Mouse (Mus musculus): ENCODE results near the gene Gm4491.
A peak's percentile ranks its signal among the peaks of the same experiment; 100 is the strongest.

Gm4491 gene

GRCm38 (mm10) chr14:57115823-57116544, at the start of gene Gm4491:
Gene Gm4491 (minus strand): TSS chr14:57115883.
- no peak for DNase-seq (ENCODE audit: low read depth, low spot score)
- no peaks in the 10 kb centered on the region for H3K36me3 ChIP-seq (ENCODE audit: control insufficient read depth, insufficient read depth, low read length, poor library complexity, severe bottlenecking)
- no peaks in the 10 kb centered on the region for H3K27me3 ChIP-seq (ENCODE audit: control insufficient read depth, insufficient read depth, low read length, poor library complexity, severe bottlenecking)

GRCm38 (mm10) chr14:57161833-57162232, 46.1 kb upstream of the Gm4491 start:
- DNase-seq (ENCODE audit: low read depth, low spot score), result no peak
- no peaks in the 10 kb centered on the region for H3K27me3 ChIP-seq (ENCODE audit: control insufficient read depth, insufficient read depth, low read length, poor library complexity, severe bottlenecking)
- no peaks in the 10 kb centered on the region for H3K36me3 ChIP-seq (ENCODE audit: control insufficient read depth, insufficient read depth, low read length, poor library complexity, severe bottlenecking)

GRCm38 (mm10) chr14:57161201-57161600, 45.5 kb upstream of the Gm4491 start:
- Histone ChIP-seq H3K36me3 (ENCODE audit: control insufficient read depth, insufficient read depth, low read length, poor library complexity, severe bottlenecking) (no peaks in the 10 kb centered on the region), H3K27me3 (ENCODE audit: control insufficient read depth, insufficient read depth, low read length, poor library complexity, severe bottlenecking) (no peaks in the 10 kb centered on the region)
- DNase-seq (ENCODE audit: low read depth, low spot score), result no peak

GRCm38 (mm10) chr14:57154916-57155315, 39.2 kb upstream of the Gm4491 start:
- DNase-seq (ENCODE audit: low read depth, low spot score), result no peak
- no peaks in the 10 kb centered on the region for H3K27me3 ChIP-seq (ENCODE audit: control insufficient read depth, insufficient read depth, low read length, poor library complexity, severe bottlenecking)
- no peaks in the 10 kb centered on the region for H3K36me3 ChIP-seq (ENCODE audit: control insufficient read depth, insufficient read depth, low read length, poor library complexity, severe bottlenecking)

GRCm38 (mm10) chr14:57145741-57146140, 30.1 kb upstream of the Gm4491 start:
- no peaks in the 10 kb centered on the region for H3K27me3 ChIP-seq (ENCODE audit: control insufficient read depth, insufficient read depth, low read length, poor library complexity, severe bottlenecking)
- no peaks in the 10 kb centered on the region for H3K36me3 ChIP-seq (ENCODE audit: control insufficient read depth, insufficient read depth, low read length, poor library complexity, severe bottlenecking)
- DNase-seq (ENCODE audit: low read depth, low spot score), result no peak

- no peak for DNase-seq (ENCODE audit: low read depth, low spot score)
- Histone ChIP-seq H3K27me3 (ENCODE audit: control insufficient read depth, insufficient read depth, low read length, poor library complexity, severe bottlenecking) (no peaks in the 10 kb centered on the region), H3K36me3 (ENCODE audit: control insufficient read depth, insufficient read depth, low read length, poor library complexity, severe bottlenecking) (no peaks in the 10 kb centered on the region)
Measured at GRCm38 (mm10) chr14:57135265-57135664, 19.6 kb upstream of the Gm4491 start.

DNA sequence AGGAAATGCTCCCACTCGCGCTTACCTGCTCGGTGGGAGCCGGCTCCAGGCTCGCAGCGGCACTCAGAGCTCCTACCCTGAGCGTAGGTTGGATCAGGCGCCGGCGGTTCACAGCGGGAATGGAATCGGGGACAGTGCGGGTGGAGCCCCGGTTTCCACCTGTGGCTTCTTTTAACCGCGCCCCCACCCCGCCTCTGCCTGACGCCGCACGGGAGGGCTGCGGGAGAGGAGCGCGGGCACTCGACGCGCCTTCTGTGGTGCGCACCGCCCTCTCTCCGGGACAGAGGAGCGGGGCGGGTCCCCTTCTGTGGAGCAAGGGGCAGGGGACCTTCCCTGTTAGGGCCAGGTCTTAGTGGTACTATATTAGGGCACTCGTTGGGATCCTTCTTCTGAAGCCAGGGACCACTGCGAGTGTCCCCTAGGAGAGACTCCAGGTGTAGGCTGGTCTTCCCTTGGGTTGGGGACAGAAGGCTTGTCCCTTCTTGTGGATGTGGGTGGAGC, 17.5 kb upstream of the Gm4491 start, which contains the start of gene Gjb6:
TSS of gene Gjb6 (minus strand) at position 451 of the 501 bp plus-strand sequence.
- H3K36me3 ChIP-seq (ENCODE audit: control insufficient read depth, insufficient read depth, low read length, poor library complexity, severe bottlenecking), result no peaks in the 10 kb centered on the region
- H3K27me3 ChIP-seq (ENCODE audit: control insufficient read depth, insufficient read depth, low read length, poor library complexity, severe bottlenecking), result no peaks in the 10 kb centered on the region
- no peak for DNase-seq (ENCODE audit: low read depth, low spot score)

- DNase-seq (ENCODE audit: low read depth, low spot score), result no peak
- Histone ChIP-seq H3K27me3 (ENCODE audit: control insufficient read depth, insufficient read depth, low read length, poor library complexity, severe bottlenecking) (no peaks in the 10 kb centered on the region), H3K36me3 (ENCODE audit: control insufficient read depth, insufficient read depth, low read length, poor library complexity, severe bottlenecking) (no peaks in the 10 kb centered on the region)
Measured at GRCm38 (mm10) chr14:57127383-57127782, 11.7 kb upstream of the Gm4491 start.

- DNase-seq (ENCODE audit: low read depth, low spot score), result no peak
- no peaks in the 10 kb centered on the region for H3K36me3 ChIP-seq (ENCODE audit: control insufficient read depth, insufficient read depth, low read length, poor library complexity, severe bottlenecking)
- H3K27me3 ChIP-seq (ENCODE audit: control insufficient read depth, insufficient read depth, low read length, poor library complexity, severe bottlenecking), result no peaks in the 10 kb centered on the region
Measured at GRCm38 (mm10) chr14:57122295-57122694, 6.6 kb upstream of the Gm4491 start.

GRCm38 (mm10) chr14:57109194-57109593, 6.5 kb downstream of the Gm4491 start:
- DNase-seq (ENCODE audit: low read depth, low spot score), result peak; percentile 61

DNA sequence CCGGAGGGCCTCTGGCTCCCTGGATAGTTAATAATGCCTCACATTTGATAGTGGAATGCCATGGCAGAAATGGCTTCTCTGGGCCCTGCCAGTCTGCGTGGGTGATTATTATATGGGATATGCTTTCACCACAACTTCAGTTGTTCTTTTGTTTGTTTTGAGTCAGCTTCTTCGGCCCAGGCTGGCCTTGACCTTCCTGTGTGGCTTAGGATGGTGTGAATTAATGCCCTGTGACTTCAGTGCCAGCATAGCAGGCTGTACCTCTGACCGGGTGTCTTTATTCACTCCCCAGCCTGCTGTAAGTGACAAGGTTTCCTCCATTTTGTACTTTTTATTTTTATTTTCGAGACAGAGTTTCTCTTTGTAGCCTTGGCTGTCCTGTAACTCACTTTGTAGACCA, 7.8 kb downstream of the Gm4491 start:
- no peak for DNase-seq (ENCODE audit: low read depth, low spot score)
- H3K36me3 ChIP-seq (ENCODE audit: control insufficient read depth, insufficient read depth, low read length, poor library complexity, severe bottlenecking), result no peaks in the 10 kb centered on the region
- no peaks in the 10 kb centered on the region for H3K27me3 ChIP-seq (ENCODE audit: control insufficient read depth, insufficient read depth, low read length, poor library complexity, severe bottlenecking)

More at GRCm38 (mm10) chr14:57109194-57109593, 6.5 kb downstream of the Gm4491 start:
- no peaks in the 10 kb centered on the region for H3K36me3 ChIP-seq (ENCODE audit: control insufficient read depth, insufficient read depth, low read length, poor library complexity, severe bottlenecking)
- no peaks in the 10 kb centered on the region for H3K27me3 ChIP-seq (ENCODE audit: control insufficient read depth, insufficient read depth, low read length, poor library complexity, severe bottlenecking)

- H3K27me3 ChIP-seq (ENCODE audit: control insufficient read depth, insufficient read depth, low read length, poor library complexity, severe bottlenecking), result no peaks in the 10 kb centered on the region
- DNase-seq (ENCODE audit: low read depth, low spot score), result no peak
- no peaks in the 10 kb centered on the region for H3K36me3 ChIP-seq (ENCODE audit: control insufficient read depth, insufficient read depth, low read length, poor library complexity, severe bottlenecking)
Measured at GRCm38 (mm10) chr14:57107091-57107490, 8.6 kb downstream of the Gm4491 start.

GRCm38 (mm10) chr14:57105721-57106120, 10.0 kb downstream of the Gm4491 start:
- no peak for DNase-seq (ENCODE audit: low read depth, low spot score)
- H3K36me3 ChIP-seq (ENCODE audit: control insufficient read depth, insufficient read depth, low read length, poor library complexity, severe bottlenecking), result no peaks in the 10 kb centered on the region
- no peaks in the 10 kb centered on the region for H3K27me3 ChIP-seq (ENCODE audit: control insufficient read depth, insufficient read depth, low read length, poor library complexity, severe bottlenecking)

GRCm38 (mm10) chr14:57105111-57105510, 10.6 kb downstream of the Gm4491 start:
- H3K27me3 ChIP-seq (ENCODE audit: control insufficient read depth, insufficient read depth, low read length, poor library complexity, severe bottlenecking), result no peaks in the 10 kb centered on the region
- no peaks in the 10 kb centered on the region for H3K36me3 ChIP-seq (ENCODE audit: control insufficient read depth, insufficient read depth, low read length, poor library complexity, severe bottlenecking)
- DNase-seq (ENCODE audit: low read depth, low spot score), result no peak

- no peak for DNase-seq (ENCODE audit: low read depth, low spot score)
- no peaks in the 10 kb centered on the region for H3K27me3 ChIP-seq (ENCODE audit: control insufficient read depth, insufficient read depth, low read length, poor library complexity, severe bottlenecking)
- no peaks in the 10 kb centered on the region for H3K36me3 ChIP-seq (ENCODE audit: control insufficient read depth, insufficient read depth, low read length, poor library complexity, severe bottlenecking)
Measured at GRCm38 (mm10) chr14:57104106-57105023, 11.3 kb downstream of the Gm4491 start, which contains the start of gene Gjb2. Gene Gjb2 (minus strand): TSS chr14:57104702.

Measured in splenic B cell, adult 2 months (primary cell).